In genomic region chr14:78933399-78933798, GRCm38 (mm10) we compare ENCODE assay signal across 29 mouse cellular contexts.
A peak's percentile ranks its signal among the peaks of the same experiment; 100 is the strongest.
DNase-seq lines count a peak whose midpoint lies in the region; ATAC-seq and TF ChIP-seq lines count a peak whose summit lies in the region.
"Had no signal": no experiment of that assay in that cellular context is flagged by ENCODE, and none has a peak within 500 bp of the region (broad histone marks: within the 10 kb centered on the region; RNA-seq: fewer than 3 reads in every experiment).

No protein-coding gene starts in this region.

- WGBS in forebrain, embryonic 15.5 days, result 70% methylated on average over 8 of the region's 8 CpGs
- 64% methylated on average over 8 of the region's 8 CpGs for WGBS in forebrain, postnatal 0 days
- 28% methylated on average over 8 of the region's 8 CpGs for WGBS in limb, embryonic 10.5 days

- peaks cover 10% of the 10 kb centered on the region for H3K4me1 ChIP-seq in forebrain, embryonic 15.5 days
- H3K4me1 ChIP-seq in forebrain, postnatal 0 days (ENCODE audit: insufficient read depth), result no peaks in the 10 kb centered on the region
- peaks cover 16% of the 10 kb centered on the region for H3K4me1 ChIP-seq in limb, embryonic 10.5 days
- H3K4me1 ChIP-seq: heart, embryonic 15.5 days; hindbrain, embryonic 15.5 days; stomach, embryonic 15.5 days had no signal

- 0 out of 2 replicates have a peak overlapping the region, but pooled peaks have one; percentile 29 for H3K27ac ChIP-seq in forebrain, embryonic 15.5 days (replicated peaks)
- H3K27ac ChIP-seq in forebrain, postnatal 0 days (ENCODE audit: low read depth, low read length), result no peak overlapping the region
- H3K27ac ChIP-seq in limb, embryonic 10.5 days, result 0 out of 2 replicates have a peak overlapping the region, but pooled peaks have one; percentile 36
- H3K27ac ChIP-seq: embryonic facial prominence, embryonic 12.5 days; gastrocnemius, adult 2 months; heart, embryonic 15.5 days; hindbrain, embryonic 15.5 days; kidney, postnatal 0 days; limb, embryonic 12.5 days; stomach, embryonic 15.5 days had no signal

- no peaks in the 10 kb centered on the region for H3K9me3 ChIP-seq in forebrain, embryonic 15.5 days
- H3K9me3 ChIP-seq in forebrain, postnatal 0 days (ENCODE audit: low read length), result no peaks in the 10 kb centered on the region
- no peaks in the 10 kb centered on the region for H3K9me3 ChIP-seq in limb, embryonic 10.5 days (replicated peaks)
- H3K9me3 ChIP-seq: embryonic facial prominence, embryonic 12.5 days; heart, embryonic 15.5 days; hindbrain, embryonic 15.5 days; limb, embryonic 12.5 days; stomach, embryonic 15.5 days had no signal

- H3K36me3 ChIP-seq in forebrain, embryonic 15.5 days, result no peaks in the 10 kb centered on the region
- H3K36me3 ChIP-seq in forebrain, postnatal 0 days (ENCODE audit: insufficient read depth), result no peaks in the 10 kb centered on the region
- 0 out of 2 replicates have a peak, but pooled peaks cover 11% of the 10 kb centered on the region for H3K36me3 ChIP-seq in limb, embryonic 10.5 days
- H3K36me3 ChIP-seq: embryonic facial prominence, embryonic 12.5 days; stomach, embryonic 15.5 days had no signal

- TF ChIP-seq CTCF in forebrain, postnatal 0 days (IDR thresholded peaks at IDR 0.05; ENCODE audit: low read depth), result no peak

- H3K9ac ChIP-seq in forebrain, embryonic 15.5 days (replicated peaks), result no peak overlapping the region
- H3K9ac ChIP-seq in forebrain, postnatal 0 days, result no peak overlapping the region
- H3K9ac ChIP-seq: embryonic facial prominence, embryonic 12.5 days; heart, embryonic 15.5 days; hindbrain, embryonic 15.5 days; limb, embryonic 12.5 days; liver, postnatal 0 days; stomach, embryonic 15.5 days had no signal

- no peak overlapping the region for H3K4me2 ChIP-seq in forebrain, embryonic 15.5 days (replicated peaks)
- no peak overlapping the region for H3K4me2 ChIP-seq in forebrain, postnatal 0 days (ENCODE audit: low read depth)
- H3K4me2 ChIP-seq: embryonic facial prominence, embryonic 12.5 days; heart, embryonic 15.5 days; hindbrain, embryonic 15.5 days; limb, embryonic 12.5 days; liver, embryonic 11.5 days; stomach, embryonic 15.5 days had no signal

- DNase-seq in forebrain, postnatal 0 days, result no peak
- DNase-seq in retina, postnatal 1 day, result peak; percentile 18
- DNase-seq in retina, embryonic 14.5 days (ENCODE audit: low spot score), result no peak
- DNase-seq in limb, embryonic 10.5 days (ENCODE audit: low spot score), result no peak
- no peak for DNase-seq in adipocyte (ENCODE audit: low spot score)
- no peak for DNase-seq in ovary, postnatal 36 days (ENCODE audit: low spot score)
- DNase-seq: adrenal gland, adult 2 months; cerebellum, adult 2 months; cerebellum, postnatal 36 days; gastrocnemius, adult 2 months; heart, postnatal 4 days; kidney, adult 2 months; liver, postnatal 0 days; lung, postnatal 10 days; right cerebral cortex, adult 18-20 months; right cerebral cortex, postnatal 4 days; thymus, adult 18-20 months; thymus, postnatal 36 days had no signal

- H3K27me3 ChIP-seq in forebrain, embryonic 15.5 days, result no peaks in the 10 kb centered on the region
- H3K27me3 ChIP-seq in forebrain, postnatal 0 days (ENCODE audit: insufficient read depth, low read length), result no peaks in the 10 kb centered on the region
- H3K27me3 ChIP-seq in limb, embryonic 10.5 days (ENCODE audit: low read depth, poor library complexity, severe bottlenecking), result no peaks in the 10 kb centered on the region
- H3K27me3 ChIP-seq: embryonic facial prominence, embryonic 12.5 days; heart, embryonic 15.5 days; hindbrain, embryonic 15.5 days; limb, embryonic 12.5 days; Patski; stomach, embryonic 15.5 days had no signal

- ATAC-seq in forebrain, embryonic 15.5 days (replicated peaks), result no peak
- ATAC-seq in forebrain, postnatal 0 days, result no peak
- no peak for ATAC-seq in monocyte, adult 5-6 weeks (replicated peaks; ENCODE audit: insufficient number of reproducible peaks, low FRiP score, low TSS enrichment, poor library complexity, severe bottlenecking)
- ATAC-seq: liver, postnatal 0 days; Patski had no signal

- H3K4me3 ChIP-seq in forebrain, embryonic 15.5 days, result no peak overlapping the region
- no peak overlapping the region for H3K4me3 ChIP-seq in forebrain, postnatal 0 days (ENCODE audit: low read depth, low read length)
- no peak overlapping the region for H3K4me3 ChIP-seq in limb, embryonic 10.5 days
- H3K4me3 ChIP-seq: embryonic facial prominence, embryonic 12.5 days; erythroblast, embryonic 14.5 days; gastrocnemius, adult 2 months; heart, embryonic 15.5 days; hindbrain, embryonic 15.5 days; limb, embryonic 12.5 days; stomach, embryonic 15.5 days had no signal
